Mouse (Mus musculus) cortical plate, adult 2 months (tissue): ENCODE data around the gene Irf5.

Experiments
- CTCF ChIP-seq: fragments of 200-500 bp; IDR thresholded peaks from 2 replicates; pipeline ENCODE4 v1.5.1; 2011; ENCODE audit warnings: mild to moderate bottlenecking, control low read depth, low read length; ENCODE audit not compliant: insufficient read depth; ENCODE audit errors: extremely low read depth
- POLR2A ChIP-seq: fragments of 200-500 bp; IDR thresholded peaks from 2 replicates; pipeline ENCODE4 v1.6.1; 2011; ENCODE audit warnings: mild to moderate bottlenecking, low read length, control low read depth; ENCODE audit not compliant: insufficient read depth; ENCODE audit errors: extremely low read depth

DNA sequence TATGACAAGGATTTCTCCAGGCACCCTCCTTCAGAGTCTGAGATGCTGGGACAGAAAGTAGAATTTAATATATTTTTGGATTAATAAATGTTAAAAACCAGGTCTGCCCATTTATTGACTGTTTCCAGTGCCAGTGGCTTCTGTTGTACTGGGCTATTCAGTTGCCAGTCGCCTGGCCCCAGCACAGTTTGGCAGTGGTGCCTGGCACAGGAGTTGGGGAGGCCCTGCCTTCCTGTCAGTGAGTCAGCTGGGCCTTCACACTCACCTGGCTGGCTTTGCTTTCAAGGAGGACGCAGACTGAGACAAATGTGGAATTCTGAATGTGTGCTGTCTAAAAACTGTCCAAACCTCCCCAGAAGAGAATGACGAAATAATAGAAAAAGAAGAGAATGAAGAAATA is 10.8 kb downstream of the Irf5 start:
- TF ChIP-seq POLR2A (no peak), CTCF (no peak)
